Mouse (Mus musculus): Measurements from ENCODE around the gene Gnao1. TPM values are rescaled to one million over a fixed set of nuclear protein-coding genes. Genes with fewer than 3 reads are reported as not detected.

Gene Gnao1
- total RNA-seq, 1 experiment, result 1.1 TPM

DNA sequence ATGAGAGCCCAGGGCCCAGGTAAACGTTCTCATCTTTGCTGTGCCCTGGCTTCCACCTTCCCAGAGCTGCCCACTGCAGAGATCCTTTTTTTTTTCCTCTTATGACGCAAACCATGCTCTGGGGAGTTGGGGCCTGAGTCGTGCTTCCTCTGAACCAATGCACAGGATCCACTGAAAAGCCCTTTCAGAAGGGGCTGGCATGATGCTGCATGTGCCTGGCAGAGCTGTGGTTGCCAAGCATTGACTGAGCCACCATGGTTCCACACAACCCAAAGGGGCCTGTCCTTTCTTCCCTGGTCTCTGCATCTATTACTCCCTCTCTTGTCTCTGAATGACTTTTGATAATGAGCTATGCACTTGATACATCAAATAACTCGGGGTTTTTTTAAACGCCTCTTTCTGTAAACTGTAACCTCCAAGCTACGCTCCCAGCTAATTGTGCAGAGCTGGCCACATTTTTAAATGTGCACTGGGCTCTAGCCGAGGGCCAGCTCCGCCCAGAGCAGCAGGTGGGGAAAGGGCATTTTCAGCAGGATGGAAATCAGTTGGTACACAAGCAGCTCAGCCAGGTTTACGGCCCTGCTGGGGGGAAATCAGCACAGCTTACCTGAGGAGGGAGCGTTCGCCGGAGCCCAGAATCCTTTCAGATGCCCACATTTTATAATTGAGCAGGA is 110.3 kb downstream of the Gnao1 start:
- no peak overlapping the region for H3K4me3 ChIP-seq (ENCODE audit: insufficient read depth in 1 of 2, low read depth in 1 of 2, low read length in 2 of 2, poor library complexity in 1 of 2, severe bottlenecking in 1 of 2)
- no peaks in the 10 kb centered on the region for H3K9me3 ChIP-seq (ENCODE audit: control insufficient read depth, insufficient read depth, low read depth, low read length)
- no peaks in the 10 kb centered on the region for H3K36me3 ChIP-seq (ENCODE audit: control insufficient read depth, insufficient read depth, low read length, poor library complexity, severe bottlenecking)
- in situ Hi-C loops (cut with MboI; ENCODE audit: low sequenced_read_pairs in 2 of 2, unreplicated experiment in 2 of 2), result no loop called here
- no peak overlapping the region for H3K9ac ChIP-seq (ENCODE audit: insufficient read depth, low read depth, low read length, poor library complexity, severe bottlenecking)
- no peak for TF ChIP-seq MAFK (IDR thresholded peaks at IDR 0.05; ENCODE audit: insufficient read depth, low read depth, low read length)
- TF ChIP-seq ZNF384 (IDR thresholded peaks at IDR 0.05; ENCODE audit: low read depth, low read length), result no peak
- no peak for TF ChIP-seq CHD2 (IDR thresholded peaks at IDR 0.05; ENCODE audit: low read depth, low read length)
- no peak for TF ChIP-seq HCFC1 (IDR thresholded peaks at IDR 0.05; ENCODE audit: borderline replicate concordance, insufficient read depth, low read length)
- TF ChIP-seq ZC3H11A (IDR thresholded peaks at IDR 0.05; ENCODE audit: borderline replicate concordance, low read depth, low read length), result no peak
- no peak overlapping the region for H3K27ac ChIP-seq (ENCODE audit: insufficient read depth, low read depth, low read length, poor library complexity, severe bottlenecking)
- no peaks in the 10 kb centered on the region for H3K4me1 ChIP-seq (ENCODE audit: control insufficient read depth in 2 of 2, insufficient read depth in 2 of 2, low read length in 2 of 2, poor library complexity in 1 of 2)
- DNase-seq (ENCODE audit: low read depth, low spot score), result no peak

DNA sequence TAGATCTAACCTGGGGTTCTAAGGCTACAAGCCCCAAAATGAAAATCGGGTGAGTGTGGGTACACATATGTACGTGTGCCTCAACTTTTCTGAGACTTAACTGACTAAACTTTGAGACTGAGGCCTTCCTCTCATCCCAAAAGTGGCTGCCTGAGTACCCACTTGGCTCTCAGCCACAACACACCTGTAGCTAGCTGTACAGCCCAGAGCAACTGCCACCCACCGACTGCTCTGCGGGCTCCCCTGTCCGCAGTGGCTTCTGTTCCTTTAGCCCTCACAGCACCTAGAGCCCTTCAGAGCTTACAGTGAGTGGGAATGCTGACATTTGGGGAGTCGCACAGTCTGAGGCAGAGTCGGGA is 110.8 kb downstream of the Gnao1 start:
- in situ Hi-C loops (cut with MboI; ENCODE audit: low sequenced_read_pairs in 2 of 2, unreplicated experiment in 2 of 2), result no loop called here
- H3K9me3 ChIP-seq (ENCODE audit: control insufficient read depth, insufficient read depth, low read depth, low read length), result no peaks in the 10 kb centered on the region
- no peaks in the 10 kb centered on the region for H3K4me1 ChIP-seq (ENCODE audit: control insufficient read depth in 2 of 2, insufficient read depth in 2 of 2, low read length in 2 of 2, poor library complexity in 1 of 2)
- no peaks in the 10 kb centered on the region for H3K36me3 ChIP-seq (ENCODE audit: control insufficient read depth, insufficient read depth, low read length, poor library complexity, severe bottlenecking)
- no peak for DNase-seq (ENCODE audit: low read depth, low spot score)
- H3K9ac ChIP-seq (ENCODE audit: insufficient read depth, low read depth, low read length, poor library complexity, severe bottlenecking), result no peak overlapping the region
- H3K4me3 ChIP-seq (ENCODE audit: insufficient read depth in 1 of 2, low read depth in 1 of 2, low read length in 2 of 2, poor library complexity in 1 of 2, severe bottlenecking in 1 of 2), result no peak overlapping the region
- TF ChIP-seq CHD2 (IDR thresholded peaks at IDR 0.05; ENCODE audit: low read depth, low read length), result no peak
- H3K27ac ChIP-seq (ENCODE audit: insufficient read depth, low read depth, low read length, poor library complexity, severe bottlenecking), result no peak overlapping the region

DNA sequence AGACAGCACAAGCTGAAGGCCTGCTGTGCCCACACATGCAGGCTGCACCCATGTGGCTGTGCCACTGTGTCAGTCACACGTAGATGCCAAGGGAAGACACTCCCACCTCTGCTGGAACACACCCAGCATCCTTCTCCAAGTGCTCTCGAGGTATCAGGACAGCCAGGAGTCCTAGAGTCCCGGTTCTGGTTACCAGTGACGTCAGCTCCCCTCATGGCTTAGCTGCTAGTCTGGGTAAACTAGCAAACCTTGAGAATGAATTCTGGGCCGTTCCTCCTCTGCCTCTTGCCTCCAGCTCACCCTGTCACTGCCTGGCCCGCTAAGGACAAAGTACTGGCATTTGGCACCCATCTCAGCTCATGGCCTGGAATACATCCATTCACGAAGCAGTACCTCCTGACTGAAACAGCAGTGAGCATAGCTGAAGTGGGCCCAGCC is 114.2 kb downstream of the Gnao1 start:
- H3K27ac ChIP-seq (ENCODE audit: insufficient read depth, low read depth, low read length, poor library complexity, severe bottlenecking), result no peak overlapping the region

DNA sequence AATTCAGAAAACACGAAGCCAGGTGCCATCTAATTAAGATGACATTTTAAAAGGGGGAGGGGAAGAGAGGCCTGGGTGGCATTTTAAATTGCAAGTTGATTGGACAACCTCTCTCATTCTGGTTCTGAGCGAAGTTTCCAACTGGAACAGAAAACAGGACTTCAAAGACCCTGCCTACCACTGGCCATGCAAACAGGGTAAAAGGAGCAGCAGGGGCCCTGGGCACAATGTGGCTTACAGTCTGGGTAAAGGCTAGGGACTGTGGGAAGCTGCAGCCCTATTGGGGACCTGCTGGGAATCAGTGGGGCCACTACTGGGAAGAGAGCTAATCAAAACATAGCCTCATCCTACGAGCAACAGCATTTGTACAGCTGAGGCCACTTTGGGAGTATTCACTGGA is 115.7 kb downstream of the Gnao1 start:
- Histone ChIP-seq H3K9me3 (ENCODE audit: control insufficient read depth, insufficient read depth, low read depth, low read length) (no peaks in the 10 kb centered on the region), H3K4me1 (ENCODE audit: control insufficient read depth in 2 of 2, insufficient read depth in 2 of 2, low read length in 2 of 2, poor library complexity in 1 of 2) (no peaks in the 10 kb centered on the region), H3K4me3 (ENCODE audit: insufficient read depth in 1 of 2, low read depth in 1 of 2, low read length in 2 of 2, poor library complexity in 1 of 2, severe bottlenecking in 1 of 2) (no peak overlapping the region), H3K9ac (ENCODE audit: insufficient read depth, low read depth, low read length, poor library complexity, severe bottlenecking) (no peak overlapping the region), H3K27ac (ENCODE audit: insufficient read depth, low read depth, low read length, poor library complexity, severe bottlenecking) (no peak overlapping the region), H3K36me3 (ENCODE audit: control insufficient read depth, insufficient read depth, low read length, poor library complexity, severe bottlenecking) (no peaks in the 10 kb centered on the region)
- in situ Hi-C loops (cut with MboI; ENCODE audit: low sequenced_read_pairs in 2 of 2, unreplicated experiment in 2 of 2), result no loop called here
- TF ChIP-seq ZNF384 (IDR thresholded peaks at IDR 0.05; ENCODE audit: low read depth, low read length) (no peak), HCFC1 (IDR thresholded peaks at IDR 0.05; ENCODE audit: borderline replicate concordance, insufficient read depth, low read length) (no peak), MAFK (IDR thresholded peaks at IDR 0.05; ENCODE audit: insufficient read depth, low read depth, low read length) (no peak), ZC3H11A (IDR thresholded peaks at IDR 0.05; ENCODE audit: borderline replicate concordance, low read depth, low read length) (no peak), CHD2 (IDR thresholded peaks at IDR 0.05; ENCODE audit: low read depth, low read length) (no peak)
- DNase-seq (ENCODE audit: low read depth, low spot score), result no peak

More for the DNA sequence above, 114.2 kb downstream of the Gnao1 start:
- H3K4me1 ChIP-seq (ENCODE audit: control insufficient read depth in 2 of 2, insufficient read depth in 2 of 2, low read length in 2 of 2, poor library complexity in 1 of 2), result no peaks in the 10 kb centered on the region
- no peak overlapping the region for H3K4me3 ChIP-seq (ENCODE audit: insufficient read depth in 1 of 2, low read depth in 1 of 2, low read length in 2 of 2, poor library complexity in 1 of 2, severe bottlenecking in 1 of 2)
- no peaks in the 10 kb centered on the region for H3K36me3 ChIP-seq (ENCODE audit: control insufficient read depth, insufficient read depth, low read length, poor library complexity, severe bottlenecking)
- no peak overlapping the region for H3K9ac ChIP-seq (ENCODE audit: insufficient read depth, low read depth, low read length, poor library complexity, severe bottlenecking)
- TF ChIP-seq ZC3H11A (IDR thresholded peaks at IDR 0.05; ENCODE audit: borderline replicate concordance, low read depth, low read length), result no peak
- no peak for TF ChIP-seq HCFC1 (IDR thresholded peaks at IDR 0.05; ENCODE audit: borderline replicate concordance, insufficient read depth, low read length)
- no peak for TF ChIP-seq CHD2 (IDR thresholded peaks at IDR 0.05; ENCODE audit: low read depth, low read length)
- TF ChIP-seq MAFK (IDR thresholded peaks at IDR 0.05; ENCODE audit: insufficient read depth, low read depth, low read length), result no peak
- no peak for TF ChIP-seq ZNF384 (IDR thresholded peaks at IDR 0.05; ENCODE audit: low read depth, low read length)
- H3K9me3 ChIP-seq (ENCODE audit: control insufficient read depth, insufficient read depth, low read depth, low read length), result no peaks in the 10 kb centered on the region
- in situ Hi-C loops (cut with MboI; ENCODE audit: low sequenced_read_pairs in 2 of 2, unreplicated experiment in 2 of 2), result no loop called here
- no peak for DNase-seq (ENCODE audit: low read depth, low spot score)

DNA sequence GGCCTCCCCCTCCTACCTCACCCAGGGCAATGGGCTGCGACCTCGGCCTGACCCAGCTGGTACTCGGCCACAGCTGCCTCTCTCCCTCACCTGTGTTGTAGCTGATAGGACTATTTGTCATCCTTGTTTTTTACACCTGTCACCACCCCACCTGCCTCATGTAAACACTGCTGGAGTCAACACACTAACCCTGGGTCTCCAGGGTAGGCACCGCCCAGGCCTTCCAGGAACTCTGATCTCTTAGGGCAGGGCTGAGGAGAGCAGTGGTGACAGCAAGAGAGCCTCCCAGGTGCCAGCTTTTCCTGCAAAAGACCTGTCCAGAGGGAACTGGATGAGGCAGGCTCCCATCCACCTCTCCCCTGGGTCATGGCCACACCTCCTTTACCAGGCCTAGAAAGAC is 119.5 kb downstream of the Gnao1 start:
- in situ Hi-C loops (cut with MboI; ENCODE audit: low sequenced_read_pairs in 2 of 2, unreplicated experiment in 2 of 2), result no loop called here
- H3K27ac ChIP-seq (ENCODE audit: insufficient read depth, low read depth, low read length, poor library complexity, severe bottlenecking), result no peak overlapping the region
- no peak for TF ChIP-seq MAFK (IDR thresholded peaks at IDR 0.05; ENCODE audit: insufficient read depth, low read depth, low read length)
- TF ChIP-seq ZNF384 (IDR thresholded peaks at IDR 0.05; ENCODE audit: low read depth, low read length), result no peak
- no peak for TF ChIP-seq ZC3H11A (IDR thresholded peaks at IDR 0.05; ENCODE audit: borderline replicate concordance, low read depth, low read length)
- no peak for TF ChIP-seq CHD2 (IDR thresholded peaks at IDR 0.05; ENCODE audit: low read depth, low read length)
- TF ChIP-seq HCFC1 (IDR thresholded peaks at IDR 0.05; ENCODE audit: borderline replicate concordance, insufficient read depth, low read length), result no peak

More for the DNA sequence above, 119.5 kb downstream of the Gnao1 start:
- Histone ChIP-seq H3K4me1 (ENCODE audit: control insufficient read depth in 2 of 2, insufficient read depth in 2 of 2, low read length in 2 of 2, poor library complexity in 1 of 2) (no peaks in the 10 kb centered on the region), H3K9ac (ENCODE audit: insufficient read depth, low read depth, low read length, poor library complexity, severe bottlenecking) (no peak overlapping the region), H3K9me3 (ENCODE audit: control insufficient read depth, insufficient read depth, low read depth, low read length) (no peaks in the 10 kb centered on the region), H3K36me3 (ENCODE audit: control insufficient read depth, insufficient read depth, low read length, poor library complexity, severe bottlenecking) (no peaks in the 10 kb centered on the region), H3K4me3 (ENCODE audit: insufficient read depth in 1 of 2, low read depth in 1 of 2, low read length in 2 of 2, poor library complexity in 1 of 2, severe bottlenecking in 1 of 2) (no peak overlapping the region)
- DNase-seq (ENCODE audit: low read depth, low spot score), result no peak

Measured in ES-E14 (cell line).